ENCODE assay signal across 26 mouse cellular contexts in the genomic region with DNA sequence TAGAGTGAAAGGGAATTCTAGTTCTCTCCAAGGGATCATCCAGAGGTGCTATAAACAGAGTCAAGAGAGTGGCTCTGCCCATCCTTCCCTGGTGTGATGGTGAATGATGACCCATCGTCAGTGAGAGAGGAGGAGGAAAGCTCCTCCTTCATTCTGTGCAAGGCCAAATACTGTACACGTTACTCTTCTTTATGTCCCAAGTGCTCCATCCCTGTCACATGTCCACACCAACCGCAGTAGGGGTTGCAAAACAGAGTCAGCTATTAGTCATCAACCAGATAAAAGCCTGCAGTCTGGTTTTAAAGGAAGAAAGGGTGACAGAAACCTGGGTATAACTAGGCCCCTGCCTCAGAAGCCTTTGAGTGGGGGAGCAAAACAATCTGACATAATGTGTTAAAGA.
DNase-seq lines count a peak whose midpoint lies in the region; ATAC-seq lines count a peak whose summit lies in the region.
"Had no signal": no experiment of that assay in that cellular context is flagged by ENCODE, and none has a peak within 500 bp of the region (broad histone marks: within the 10 kb centered on the region; RNA-seq: fewer than 3 reads in every experiment).

No protein-coding gene starts in this region.

- no peaks in the 10 kb centered on the region for H3K36me3 ChIP-seq in limb, embryonic 15.5 days
- H3K36me3 ChIP-seq in limb, embryonic 10.5 days, result no peaks in the 10 kb centered on the region
- H3K36me3 ChIP-seq: embryonic facial prominence, embryonic 10.5 days; embryonic facial prominence, embryonic 15.5 days; forebrain, embryonic 12.5 days; G1E; heart, embryonic 10.5 days; heart, embryonic 15.5 days; intestine, embryonic 15.5 days; liver, embryonic 15.5 days; midbrain, embryonic 13.5 days had no signal

- H3K4me2 ChIP-seq in limb, embryonic 15.5 days, result no peak overlapping the region
- H3K4me2 ChIP-seq: embryonic facial prominence, embryonic 15.5 days; forebrain, embryonic 12.5 days; heart, embryonic 15.5 days; intestine, embryonic 15.5 days; liver, embryonic 15.5 days; lung, embryonic 14.5 days; midbrain, embryonic 13.5 days had no signal

- no peak for ATAC-seq in limb, embryonic 15.5 days (ENCODE audit: insufficient number of reproducible peaks, low FRiP score, low TSS enrichment, low read depth)
- ATAC-seq in megakaryocyte, adult 5-6 weeks (ENCODE audit: poor library complexity, severe bottlenecking), result peak; percentile 77
- ATAC-seq: hindbrain, embryonic 16.5 days; intestine, embryonic 15.5 days; midbrain, embryonic 13.5 days had no signal

- H3K9me3 ChIP-seq in limb, embryonic 15.5 days, result no peaks in the 10 kb centered on the region
- H3K9me3 ChIP-seq in limb, embryonic 10.5 days (replicated peaks), result no peaks in the 10 kb centered on the region
- H3K9me3 ChIP-seq: embryonic facial prominence, embryonic 10.5 days; embryonic facial prominence, embryonic 15.5 days; heart, embryonic 10.5 days; heart, embryonic 15.5 days; intestine, embryonic 15.5 days; liver, embryonic 15.5 days; midbrain, embryonic 13.5 days had no signal

- 0 out of 2 replicates have a peak overlapping the region, but pooled peaks have one; percentile 3 for H3K27ac ChIP-seq in limb, embryonic 15.5 days
- no peak overlapping the region for H3K27ac ChIP-seq in limb, embryonic 10.5 days
- H3K27ac ChIP-seq: embryonic facial prominence, embryonic 10.5 days; embryonic facial prominence, embryonic 15.5 days; forebrain, embryonic 12.5 days; heart, embryonic 10.5 days; heart, embryonic 15.5 days; intestine, embryonic 15.5 days; liver, embryonic 15.5 days; midbrain, embryonic 13.5 days had no signal

- WGBS in limb, embryonic 15.5 days, result 52% methylated on average over 3 of the region's 3 CpGs
- 54% methylated on average over 3 of the region's 3 CpGs for WGBS in limb, embryonic 10.5 days

- H3K9ac ChIP-seq in limb, embryonic 15.5 days, result no peak overlapping the region
- H3K9ac ChIP-seq: embryonic facial prominence, embryonic 15.5 days; forebrain, embryonic 12.5 days; heart, embryonic 15.5 days; intestine, embryonic 15.5 days; liver, embryonic 15.5 days; lung, embryonic 14.5 days; midbrain, embryonic 13.5 days had no signal

- H3K4me3 ChIP-seq in limb, embryonic 15.5 days, result no peak overlapping the region
- H3K4me3 ChIP-seq in limb, embryonic 10.5 days, result no peak overlapping the region
- H3K4me3 ChIP-seq: embryonic facial prominence, embryonic 10.5 days; embryonic facial prominence, embryonic 15.5 days; forebrain, embryonic 12.5 days; heart, embryonic 10.5 days; heart, embryonic 15.5 days; intestine, embryonic 15.5 days; liver, embryonic 15.5 days; megakaryocyte, embryonic 14.5 days; midbrain, embryonic 13.5 days had no signal

- no peak for DNase-seq in limb, embryonic 10.5 days (ENCODE audit: low spot score)
- DNase-seq in adrenal gland, adult 8-10 months, result peak; percentile 50
- DNase-seq in right cerebral cortex, postnatal 14 days, result no peak
- DNase-seq in cerebellum, adult 11-12 months, result no peak
- no peak for DNase-seq in frontal cortex, postnatal 10 days (ENCODE audit: low spot score in 2 of 2)
- DNase-seq: cerebellum, adult 8-10 months; cerebellum, postnatal 25 days; gastrocnemius, postnatal 14 days; kidney, adult 2 months; kidney, postnatal 4 days; lung, embryonic 14.5 days; right cerebral cortex, postnatal 25 days; thymus, postnatal 25 days had no signal

- peaks cover 5% of the 10 kb centered on the region; the same call in 1 of the 2 replicates for H3K4me1 ChIP-seq in limb, embryonic 15.5 days
- no peaks in the 10 kb centered on the region for H3K4me1 ChIP-seq in limb, embryonic 10.5 days
- H3K4me1 ChIP-seq: embryonic facial prominence, embryonic 15.5 days; heart, embryonic 10.5 days; heart, embryonic 15.5 days; intestine, embryonic 15.5 days; liver, embryonic 15.5 days; megakaryocyte, embryonic 14.5 days had no signal

- no peaks in the 10 kb centered on the region for H3K27me3 ChIP-seq in limb, embryonic 15.5 days
- H3K27me3 ChIP-seq in limb, embryonic 10.5 days (ENCODE audit: low read depth, poor library complexity, severe bottlenecking), result no peaks in the 10 kb centered on the region
- H3K27me3 ChIP-seq: embryonic facial prominence, embryonic 15.5 days; forebrain, embryonic 12.5 days; heart, embryonic 15.5 days; intestine, embryonic 15.5 days; liver, embryonic 15.5 days; megakaryocyte, embryonic 14.5 days; midbrain, embryonic 13.5 days had no signal
